Mouse (Mus musculus) kidney, postnatal 36 days (tissue): Measurements from ENCODE around the gene Apobec1.
"Not testable (repeated sequence)": the region's sequence is repeated elsewhere in the genome, so short reads cannot be mapped to it uniquely, and the experiment has no call there.

ENCODE experiments used
- DNase-seq, 2 experiments: peaks; one replicate each; pipeline ENCODE4 v3.0.0; 2021 to 2022; ENCODE audit warnings: mixed read lengths in 2 of 2

Gene Apobec1

GRCm38 (mm10) chr6:122556959-122557561 is 45.2 kb downstream of the Apobec1 start:
- DNase-seq: peak; percentile 71 to 85

- DNase-seq: no peak
Measured at GRCm38 (mm10) chr6:122555266-122555665, 47.0 kb downstream of the Apobec1 start.

GRCm38 (mm10) chr6:122554102-122554501 is 48.1 kb downstream of the Apobec1 start:
- no peak for DNase-seq

- no peak for DNase-seq
Measured at GRCm38 (mm10) chr6:122553606-122554005, 48.6 kb downstream of the Apobec1 start, which contains the start of gene Aicda. Gene Aicda, plus strand, starts transcription at chr6:122553801.

- no peak for DNase-seq
Measured at GRCm38 (mm10) chr6:122545948-122546347, 56.3 kb downstream of the Apobec1 start.

- no peak for DNase-seq
Measured at GRCm38 (mm10) chr6:122545289-122545882, 56.9 kb downstream of the Apobec1 start.

- no peak for DNase-seq
Measured at GRCm38 (mm10) chr6:122544672-122545071, 57.6 kb downstream of the Apobec1 start.

- DNase-seq: no peak
Measured at GRCm38 (mm10) chr6:122543574-122543973, 58.7 kb downstream of the Apobec1 start.

GRCm38 (mm10) chr6:122542459-122542858 is 59.8 kb downstream of the Apobec1 start:
- DNase-seq: not testable (repeated sequence)

GRCm38 (mm10) chr6:122539564-122539963 is 62.7 kb downstream of the Apobec1 start:
- no peak for DNase-seq

- peak; percentile 16 to 25 for DNase-seq
Measured at GRCm38 (mm10) chr6:122534032-122534431, 68.2 kb downstream of the Apobec1 start.

- DNase-seq: peak; percentile 87 to 92
Measured at GRCm38 (mm10) chr6:122532883-122533302, 69.4 kb downstream of the Apobec1 start.

GRCm38 (mm10) chr6:122531466-122532174 is 70.6 kb downstream of the Apobec1 start:
- no peak for DNase-seq

GRCm38 (mm10) chr6:122528136-122528535 is 74.1 kb downstream of the Apobec1 start:
- no peak for DNase-seq
